Mouse (Mus musculus) liver, embryonic 16.5 days (tissue): Measurements from ENCODE around the gene Gm7534. TPM values are rescaled to one million over a fixed set of nuclear protein-coding genes. Genes with fewer than 3 reads are reported as not detected.
"Not testable (repeated sequence)": the region's sequence is repeated elsewhere in the genome, so short reads cannot be mapped to it uniquely, and the experiment has no call there.

ENCODE experiments used
- ATAC-seq: fragments of 200-750 bp; cut with Nextera tagmentation; 2 replicates; pipeline ENCODE4 v1.8.0; 2017; ENCODE audit warnings: low read depth, mild to moderate bottlenecking, moderate number of reproducible peaks, moderate library complexity
- H3K27ac ChIP-seq: fragments of 300-500 bp; sonication (generic); 2 replicates; pipeline ENCODE4 v1.5.1; 2014; ENCODE audit warnings: mild to moderate bottlenecking, low read length
- H3K27me3 ChIP-seq: fragments of 300-500 bp; sonication (generic); 2 replicates; pipeline ENCODE4 v1.6.1; 2014; ENCODE audit warnings: low read depth, low read length, mixed read lengths; ENCODE audit not compliant: control insufficient read depth, insufficient read depth
- H3K36me3 ChIP-seq: fragments of 300-500 bp; sonication (generic); 2 replicates; pipeline ENCODE4 v1.6.1; 2014; ENCODE audit warnings: mild to moderate bottlenecking; ENCODE audit not compliant: control insufficient read depth, insufficient read depth
- H3K4me1 ChIP-seq: fragments of 300-500 bp; sonication (generic); 2 replicates; pipeline ENCODE4 v1.6.1; 2014; ENCODE audit warnings: low read depth, low read length, mixed read lengths; ENCODE audit not compliant: control insufficient read depth
- H3K4me2 ChIP-seq: fragments of 300-500 bp; sonication (generic); 2 replicates; pipeline ENCODE4 v1.6.1; 2014; ENCODE audit warnings: low read depth, low read length, mixed read lengths
- H3K4me3 ChIP-seq: fragments of 300-500 bp; sonication (generic); 2 replicates; pipeline ENCODE4 v1.5.1; 2014; ENCODE audit warnings: low read depth, mild to moderate bottlenecking, low read length
- H3K9ac ChIP-seq: fragments of 300-500 bp; sonication (generic); 2 replicates; pipeline ENCODE4 v1.6.1; 2014; ENCODE audit warnings: low read depth, low read length
- H3K9me3 ChIP-seq: fragments of 300-500 bp; sonication (generic); replicated peaks from 2 replicates; pipeline ENCODE4 v1.6.1; 2016; ENCODE audit warnings: low read length; ENCODE audit not compliant: control insufficient read depth
- WGBS: fragments of 180-500 bp; shearing (Covaris S2); extraction: QIAGEN DNeasy Blood & Tissue Kit; methylation state at CpG from one replicate; pipeline ENCODE4 v1.1.7; 2014; ENCODE audit not compliant: insufficient replicate concordance; 5-methylcytosine and 5-hydroxymethylcytosine counted together
- polyA plus RNA-seq: library from polyadenylated mRNA; unstranded; fragments of >200 nt; fragmentation: Nextera tagmentation; extraction: Ambion mirVana; gene quantifications from 2 replicates; pipeline ENCODE4 v1.2.1, GENCODE M21; 2015

The Gm7534 gene
- polyA plus RNA-seq, 1 experiment from 2014 or later = not detected

DNA sequence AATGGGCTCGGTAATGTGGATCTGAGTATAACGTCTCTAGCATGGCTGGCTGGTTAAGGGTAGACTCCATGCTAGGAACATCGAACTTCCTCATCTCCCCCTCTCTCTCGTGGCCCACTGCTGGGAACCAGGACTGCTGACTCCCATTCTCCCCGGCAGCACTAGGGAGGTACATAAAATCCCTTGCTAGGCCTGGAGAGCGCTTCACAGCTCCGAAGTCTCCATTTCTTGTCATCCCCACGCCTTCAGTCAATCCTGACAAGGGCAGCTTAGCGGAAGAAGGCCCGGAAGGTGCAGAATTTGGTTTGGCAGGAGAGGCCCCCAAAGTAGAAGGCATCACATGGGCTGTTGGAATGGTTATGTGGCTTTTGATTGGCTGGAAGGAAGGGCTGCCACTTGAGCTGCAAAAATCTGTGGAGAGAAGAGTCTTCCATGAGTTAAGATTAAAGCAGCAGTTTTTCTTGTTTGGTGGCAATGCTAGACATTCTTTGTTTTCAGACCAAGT lies 46.8 kb downstream of the Gm7534 start:
- 80% methylated on average over 10 of the region's 10 CpGs for WGBS
- Histone ChIP-seq H3K4me1 (peaks cover 6% of the 10 kb centered on the region), H3K27me3 (no peaks in the 10 kb centered on the region), H3K4me2 (no peak overlapping the region), H3K4me3 (no peak overlapping the region), H3K9me3 (no peaks in the 10 kb centered on the region), H3K36me3 (peaks cover 11% of the 10 kb centered on the region), H3K27ac (no peak overlapping the region), H3K9ac (no peak overlapping the region)
- no peak for ATAC-seq

- Histone ChIP-seq H3K9ac (no peak overlapping the region), H3K27me3 (no peaks in the 10 kb centered on the region), H3K9me3 (no peaks in the 10 kb centered on the region), H3K36me3 (peaks cover 11% of the 10 kb centered on the region), H3K4me1 (peaks cover 6% of the 10 kb centered on the region), H3K4me3 (no peak overlapping the region), H3K27ac (no peak overlapping the region), H3K4me2 (no peak overlapping the region)
- 79% methylated on average over 6 of the region's 6 CpGs for WGBS
- no peak for ATAC-seq
These were observed 47.3 kb downstream of the Gm7534 start for GRCm38 (mm10) chr4:134155531-134155930.

- Histone ChIP-seq H3K4me3 (no peak overlapping the region), H3K27me3 (no peaks in the 10 kb centered on the region), H3K27ac (no peak overlapping the region), H3K4me1 (peaks cover 6% of the 10 kb centered on the region), H3K36me3 (peaks cover 14% of the 10 kb centered on the region), H3K9me3 (no peaks in the 10 kb centered on the region), H3K9ac (no peak overlapping the region), H3K4me2 (no peak overlapping the region)
- 90% methylated on average over 3 of the region's 3 CpGs for WGBS
- ATAC-seq = no peak
These were observed 48.5 kb downstream of the Gm7534 start for GRCm38 (mm10) chr4:134154354-134154753.

GRCm38 (mm10) chr4:134153656-134154055 lies 49.1 kb downstream of the Gm7534 start:
- no peak overlapping the region for H3K4me3 ChIP-seq
- H3K4me2 ChIP-seq = no peak overlapping the region
- H3K36me3 ChIP-seq = peaks cover 14% of the 10 kb centered on the region
- H3K27ac ChIP-seq = no peak overlapping the region
- no peaks in the 10 kb centered on the region for H3K9me3 ChIP-seq
- no peaks in the 10 kb centered on the region; the same call in 1 of the 2 replicates for H3K4me1 ChIP-seq
- no peaks in the 10 kb centered on the region for H3K27me3 ChIP-seq
- WGBS = 83% methylated on average over 3 of the region's 3 CpGs
- ATAC-seq = no peak
- H3K9ac ChIP-seq = no peak overlapping the region

DNA sequence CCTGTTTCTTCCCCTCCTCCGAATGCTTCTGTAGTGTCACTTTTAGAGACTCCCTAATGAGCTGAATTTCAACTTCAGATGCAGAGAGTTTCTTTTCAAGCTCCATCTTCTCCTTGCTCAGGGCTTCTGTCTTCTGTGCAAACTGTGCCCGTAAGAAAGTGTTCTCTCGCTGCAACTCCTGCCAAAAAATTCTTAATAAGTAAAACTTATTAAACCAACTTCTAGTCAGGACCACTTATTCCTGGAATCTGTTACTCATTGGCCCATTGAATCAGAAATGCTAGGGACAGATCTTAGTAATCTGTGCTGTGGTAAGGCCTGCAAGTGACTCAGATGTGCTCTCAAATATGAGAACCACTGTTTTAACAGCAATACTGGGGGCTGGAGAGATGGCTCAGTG lies 50.7 kb downstream of the Gm7534 start:
- Histone ChIP-seq H3K27me3 (no peaks in the 10 kb centered on the region), H3K36me3 (peaks cover 23% of the 10 kb centered on the region), H3K9me3 (no peaks in the 10 kb centered on the region), H3K4me2 (no peak overlapping the region), H3K9ac (no peak overlapping the region), H3K27ac (no peak overlapping the region), H3K4me3 (no peak overlapping the region), H3K4me1 (no peaks in the 10 kb centered on the region)
- whole genome bisulfite sequencing = 87% methylated on average over 3 of the region's 3 CpGs
- ATAC-seq = no peak

DNA sequence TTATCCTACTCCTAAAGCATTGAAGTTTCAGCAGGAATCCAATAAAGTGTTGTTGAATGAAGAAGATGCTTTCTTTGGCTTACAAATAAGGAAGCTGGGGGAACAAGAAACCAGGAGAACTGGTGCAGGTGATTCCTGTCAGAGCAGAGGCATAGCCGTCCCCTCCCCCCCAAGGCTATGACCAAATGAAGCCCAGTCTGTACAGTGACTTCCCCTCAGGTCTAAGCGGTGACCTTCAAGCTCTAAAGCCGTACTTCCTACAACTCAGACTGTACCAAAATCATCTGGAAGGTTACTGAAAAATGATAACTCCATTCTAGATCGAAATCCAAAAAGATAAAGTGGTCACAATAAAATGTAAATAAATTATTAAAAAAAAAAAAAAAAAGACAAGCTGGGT lies 53.4 kb downstream of the Gm7534 start:
- no peak for ATAC-seq
- no peak overlapping the region for H3K4me2 ChIP-seq
- H3K9me3 ChIP-seq = no peaks in the 10 kb centered on the region
- H3K27ac ChIP-seq = no peak overlapping the region
- no peak overlapping the region for H3K4me3 ChIP-seq
- peaks cover 18% of the 10 kb centered on the region for H3K36me3 ChIP-seq
- WGBS = 76% methylated on average over 4 of the region's 4 CpGs
- no peaks in the 10 kb centered on the region for H3K27me3 ChIP-seq
- no peak overlapping the region for H3K9ac ChIP-seq
- no peaks in the 10 kb centered on the region for H3K4me1 ChIP-seq

DNA sequence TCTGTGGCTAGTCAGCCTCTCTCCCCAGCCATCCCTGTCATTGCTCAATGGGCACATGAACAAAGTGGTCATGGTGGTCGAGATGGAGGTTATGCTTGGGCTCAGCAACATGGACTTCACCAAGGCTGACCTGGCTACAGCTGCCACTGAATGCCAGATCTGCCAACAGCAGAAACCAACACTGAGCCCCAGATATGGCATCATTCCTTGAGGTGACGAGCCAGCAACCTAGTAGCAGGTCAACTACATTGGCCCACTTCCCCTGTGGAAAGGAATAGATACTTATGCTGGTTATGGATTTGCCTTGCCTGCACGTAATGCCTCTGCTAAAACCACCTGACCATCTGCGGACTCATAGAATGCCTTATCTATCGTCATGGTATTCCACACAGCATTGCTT lies 58.5 kb downstream of the Gm7534 start:
- WGBS = 80% methylated on average over 5 of the region's 5 CpGs
- not testable (repeated sequence) for H3K9ac ChIP-seq, H3K4me2 ChIP-seq, ATAC-seq, H3K4me1 ChIP-seq, H3K27me3 ChIP-seq, H3K9me3 ChIP-seq, H3K36me3 ChIP-seq, H3K27ac ChIP-seq, H3K4me3 ChIP-seq

Other genes starting within 250 kb of the Gm7534 start
- 517 and 560 TPM in 2 replicates for gene Hmgn2, start 234.4 kb downstream of the Gm7534 start, polyA plus RNA-seq
- gene Dhdds, start 202.1 kb downstream of the Gm7534 start, polyA plus RNA-seq = 17.4 and 20.2 TPM in 2 replicates
- 1.1 and 1.5 TPM in 2 replicates for gene Lin28a, start 184.2 kb downstream of the Gm7534 start, polyA plus RNA-seq
- gene Zfp683, start 149.2 kb downstream of the Gm7534 start, polyA plus RNA-seq = not detected in 2 replicates
- 0.61 and 0.68 TPM in 2 replicates for gene Crybg2, start 142.2 kb downstream of the Gm7534 start, polyA plus RNA-seq
- gene Cd52, start 107.9 kb downstream of the Gm7534 start, polyA plus RNA-seq = 56.1 and 56.8 TPM in 2 replicates
- 1.3 TPM in 2 replicates for gene Ubxn11, start 100.4 kb downstream of the Gm7534 start, polyA plus RNA-seq
- 142 and 161 TPM in 2 replicates for gene Sh3bgrl3, start 74.2 kb downstream of the Gm7534 start, polyA plus RNA-seq
- 42.3 and 47.7 TPM in 2 replicates for gene Cep85, start 15.9 kb downstream of the Gm7534 start, polyA plus RNA-seq
- not detected in 2 replicates for gene Catsper4, start 24.4 kb upstream of the Gm7534 start, polyA plus RNA-seq
- gene Cnksr1, start 35.4 kb upstream of the Gm7534 start, polyA plus RNA-seq = 0.06 and 0.07 TPM in 2 replicates
- 0.11 and 0.13 TPM in 2 replicates for gene E130218I03Rik, start 40.7 kb upstream of the Gm7534 start, polyA plus RNA-seq
- 4.0 and 4.5 TPM in 2 replicates for gene Zfp593, start 42.6 kb upstream of the Gm7534 start, polyA plus RNA-seq
- not detected in 2 replicates for gene Gm30191, start 43.9 kb upstream of the Gm7534 start, polyA plus RNA-seq
- 0.78 and 0.79 TPM in 2 replicates for gene Grrp1, start 51.1 kb upstream of the Gm7534 start, polyA plus RNA-seq
- gene Pdik1l, start 84.9 kb upstream of the Gm7534 start, polyA plus RNA-seq = 10.4 and 11.9 TPM in 2 replicates
- gene Trim63, start 112.1 kb upstream of the Gm7534 start, polyA plus RNA-seq = 0.25 and 0.28 TPM in 2 replicates
- gene Slc30a2, start 140.2 kb upstream of the Gm7534 start, polyA plus RNA-seq = 0.02 and 0.12 TPM in 2 replicates
- 0.21 and 0.25 TPM in 2 replicates for gene Extl1, start 180.8 kb upstream of the Gm7534 start, polyA plus RNA-seq
- 6.6 and 8.2 TPM in 2 replicates for gene Pafah2, start 193.3 kb upstream of the Gm7534 start, polyA plus RNA-seq